Mouse (Mus musculus): ENCODE results near the gene Hist1h2bh.
A peak's percentile ranks its signal among the peaks of the same experiment; 100 is the strongest.

The Hist1h2bh gene

DNA sequence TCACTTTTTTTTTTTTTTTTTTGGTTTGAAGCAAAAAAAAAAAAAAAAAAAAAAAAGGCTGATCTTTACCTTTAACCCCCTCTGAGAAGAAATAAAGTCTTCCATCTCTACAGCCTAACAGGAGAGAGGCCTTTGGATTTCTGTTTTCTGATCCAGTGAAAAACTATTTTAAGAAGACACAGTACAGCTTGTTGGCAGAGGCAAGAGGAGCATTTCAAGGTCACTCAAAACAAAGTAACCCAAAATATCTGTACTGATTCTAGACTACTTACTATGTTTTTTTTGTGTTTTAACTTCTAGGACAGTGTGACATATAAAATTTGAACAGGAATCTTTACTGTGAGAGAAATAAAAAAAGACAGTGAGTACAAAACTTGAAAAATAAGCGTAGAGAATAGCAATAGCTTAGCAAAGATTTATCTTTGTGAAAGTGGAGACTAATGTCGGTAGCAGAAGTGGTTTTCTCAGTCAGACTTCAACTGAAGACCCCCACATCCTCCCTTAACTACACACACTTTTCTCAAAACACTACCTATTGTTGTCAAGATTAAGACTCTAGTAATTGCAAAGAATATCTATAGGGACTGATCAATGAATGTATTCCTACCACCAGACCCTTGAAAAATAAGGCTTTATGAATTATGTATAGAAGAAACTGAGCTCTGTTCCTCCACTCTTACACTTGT is 13.6 kb downstream of the Hist1h2bh start:
- no peak for DNase-seq

- DNase-seq = no peak
Measured at GRCm38 (mm10) chr13:23529005-23529404, 14.2 kb downstream of the Hist1h2bh start.

DNA sequence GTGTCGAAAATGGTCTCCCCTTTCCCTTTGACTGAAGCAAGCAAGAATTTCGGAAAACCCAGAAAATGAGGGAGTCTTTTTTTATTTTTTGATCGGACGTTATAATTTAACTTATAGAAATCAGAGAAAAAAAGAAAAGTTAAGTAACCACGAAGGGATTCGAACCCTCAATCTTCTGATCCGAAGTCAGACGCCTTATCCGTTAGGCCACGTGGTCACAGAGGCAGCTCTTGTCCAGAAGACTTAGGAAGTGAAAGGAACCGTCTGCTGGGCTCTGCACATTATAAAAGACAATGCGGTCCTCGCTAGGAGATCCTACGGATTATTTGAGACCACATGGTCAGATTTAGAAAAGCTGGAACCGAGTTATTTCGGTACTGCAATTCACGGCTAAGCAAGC is 16.9 kb downstream of the Hist1h2bh start:
- peak; percentile 91 for DNase-seq

DNA sequence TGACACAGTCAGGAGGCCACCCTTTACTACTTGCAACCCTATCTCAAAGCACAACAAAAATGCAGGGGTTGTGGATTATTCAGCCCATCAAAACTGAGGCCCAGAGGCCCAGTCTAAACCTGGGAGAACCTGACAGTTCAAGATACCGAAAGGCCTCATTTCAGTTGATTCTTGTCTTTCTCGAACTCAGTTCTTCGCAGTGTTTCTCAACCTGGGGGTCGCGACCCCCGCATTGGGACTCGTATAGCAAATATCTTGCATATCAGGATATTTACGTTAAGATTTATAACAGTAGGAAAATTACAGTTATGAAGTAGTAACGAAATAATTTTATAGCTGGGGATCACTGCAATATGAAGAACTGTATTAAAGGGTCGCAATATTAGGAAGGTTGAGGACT is 17.3 kb downstream of the Hist1h2bh start:
- no peak for DNase-seq

DNA sequence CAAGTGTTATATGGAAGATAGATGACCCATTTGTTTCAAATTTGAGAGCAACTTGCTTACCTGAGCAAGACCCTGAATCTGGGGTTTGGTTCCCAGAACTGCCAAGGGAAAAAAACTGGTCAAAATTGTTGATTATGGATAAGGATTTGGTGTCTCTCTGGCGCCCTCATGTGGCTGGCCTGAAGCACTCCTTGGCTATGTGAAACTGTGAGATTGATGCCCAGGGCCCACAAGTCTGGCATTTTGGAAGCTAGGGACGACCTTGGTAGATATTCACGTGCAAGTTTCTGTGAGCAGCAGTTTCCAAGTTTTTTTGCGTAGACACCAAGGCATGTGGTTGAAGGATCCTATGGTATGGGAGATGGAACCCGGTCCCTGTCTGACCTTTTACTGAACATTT is 18.5 kb downstream of the Hist1h2bh start:
- DNase-seq = peak; percentile 78

DNA sequence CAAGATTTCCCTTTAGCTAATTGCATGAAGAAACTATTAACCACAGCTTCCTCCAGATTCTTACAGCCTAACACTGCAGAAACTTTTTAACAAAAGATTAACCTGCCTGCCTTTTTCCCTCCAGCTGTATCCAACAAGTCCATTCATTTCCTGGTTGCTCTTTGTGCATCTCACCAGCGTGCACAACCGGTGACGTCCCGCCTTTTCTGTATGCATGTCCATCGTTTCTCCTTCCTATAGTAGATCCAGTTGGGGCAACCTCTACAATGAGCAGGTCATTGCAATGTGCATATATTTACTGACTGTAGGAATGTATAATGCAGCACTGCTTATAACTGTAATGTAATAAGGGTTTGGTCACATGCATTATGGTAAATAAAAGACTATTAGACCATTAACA is 19.2 kb downstream of the Hist1h2bh start:
- no peak for DNase-seq

- peak; percentile 93 for DNase-seq
Measured at GRCm38 (mm10) chr13:23521703-23522102, 21.5 kb downstream of the Hist1h2bh start.

- DNase-seq = peak; percentile 84
Measured at GRCm38 (mm10) chr13:23519416-23519815, 23.8 kb downstream of the Hist1h2bh start.

DNA sequence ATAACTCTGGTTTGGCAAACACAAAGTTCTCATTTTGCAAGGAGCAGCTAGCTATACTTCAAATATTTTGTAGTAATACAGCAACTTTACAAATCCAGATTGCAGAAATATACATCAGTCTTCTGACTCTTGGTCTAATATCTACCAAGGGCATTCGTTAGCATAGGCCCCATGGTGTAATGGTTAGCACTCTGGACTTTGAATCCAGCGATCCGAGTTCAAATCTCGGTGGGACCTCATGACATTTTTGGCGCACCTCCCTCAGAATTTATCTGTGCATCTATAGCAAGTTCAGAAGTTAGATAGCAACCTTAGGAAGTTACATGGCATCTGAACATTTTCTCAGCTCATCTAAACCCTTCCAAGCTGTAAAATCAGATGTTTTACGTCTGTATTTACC is 24.3 kb downstream of the Hist1h2bh start:
- DNase-seq = peak; percentile 88

DNA sequence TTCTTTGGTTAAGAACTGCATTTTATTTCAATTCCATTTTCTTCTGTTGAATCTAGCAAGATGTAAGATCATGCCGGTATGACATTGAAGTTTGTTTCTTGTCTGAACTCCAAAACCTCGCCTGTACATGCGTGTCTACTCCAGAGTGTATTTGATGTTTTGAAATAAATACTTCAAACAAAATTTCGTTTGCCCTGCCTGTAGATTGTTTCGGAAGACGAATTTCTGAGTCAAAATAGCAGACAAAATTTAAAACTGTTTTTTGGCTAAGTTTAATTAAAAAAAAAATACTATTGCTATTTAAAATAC is 24.9 kb downstream of the Hist1h2bh start:
- no peak for DNase-seq

GRCm38 (mm10) chr13:23517603-23518294 is 25.4 kb downstream of the Hist1h2bh start:
- peak; percentile 95 for DNase-seq

- peak; percentile 84 for DNase-seq
Measured at GRCm38 (mm10) chr13:23516822-23517602, 26.2 kb downstream of the Hist1h2bh start.

DNA sequence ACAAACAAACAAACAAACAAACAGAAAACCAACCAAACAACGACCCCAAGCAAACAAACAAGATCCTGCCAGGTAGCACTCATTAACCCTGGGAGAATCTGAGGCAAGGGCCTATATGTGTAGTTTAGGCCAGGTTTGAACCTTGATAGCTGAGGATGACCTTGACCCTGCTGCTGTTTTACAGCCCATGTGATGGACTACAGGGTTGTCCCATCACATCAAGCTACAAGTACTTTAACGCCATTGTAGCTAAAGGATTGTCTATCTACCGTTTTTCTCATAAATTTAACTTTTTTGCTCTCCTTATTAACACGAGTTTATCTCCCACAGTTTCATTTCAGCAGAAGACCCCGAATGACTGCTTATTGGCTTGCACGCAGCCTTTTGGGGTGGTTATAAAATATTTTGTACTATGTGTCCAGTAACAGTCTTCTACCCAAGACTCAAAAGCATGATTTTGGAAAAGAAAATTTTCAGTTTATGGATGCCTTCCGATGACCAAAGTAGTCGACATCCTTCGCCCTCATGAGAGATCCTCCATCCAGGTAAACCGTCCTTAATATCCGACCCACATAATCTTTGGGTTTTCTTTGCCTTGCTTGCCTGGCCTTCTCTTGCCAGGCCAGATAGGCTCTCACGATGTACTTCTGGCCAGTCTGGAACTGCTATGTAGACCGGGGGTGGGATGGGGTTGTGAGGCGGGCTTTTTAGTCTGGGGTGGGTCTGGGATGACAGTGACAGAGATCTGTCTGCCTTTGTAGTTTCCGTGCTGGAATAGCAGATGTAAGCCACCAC is 27.2 kb downstream of the Hist1h2bh start:
- DNase-seq = no peak

DNA sequence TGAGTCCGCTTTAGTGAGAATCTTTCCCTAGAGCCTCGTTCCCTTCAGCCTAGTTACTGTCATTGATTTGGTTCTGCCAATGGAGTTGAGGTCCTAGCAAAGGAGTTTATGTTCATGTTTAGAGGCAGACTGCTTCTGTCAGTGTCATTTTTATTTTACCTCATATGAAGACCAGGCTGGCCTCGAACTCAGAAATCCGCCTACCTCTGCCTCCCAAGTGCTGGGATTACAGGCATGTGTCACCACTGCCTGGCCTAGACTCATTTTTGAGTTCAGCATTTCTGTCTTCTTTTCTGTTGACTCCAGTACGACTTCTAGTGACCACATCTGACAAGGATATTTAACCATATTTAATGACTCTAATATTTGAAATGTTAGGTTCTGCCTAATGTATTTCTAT is 27.9 kb downstream of the Hist1h2bh start:
- DNase-seq = no peak

- DNase-seq = no peak
Measured at GRCm38 (mm10) chr13:23513517-23513916, 29.7 kb downstream of the Hist1h2bh start.

DNA sequence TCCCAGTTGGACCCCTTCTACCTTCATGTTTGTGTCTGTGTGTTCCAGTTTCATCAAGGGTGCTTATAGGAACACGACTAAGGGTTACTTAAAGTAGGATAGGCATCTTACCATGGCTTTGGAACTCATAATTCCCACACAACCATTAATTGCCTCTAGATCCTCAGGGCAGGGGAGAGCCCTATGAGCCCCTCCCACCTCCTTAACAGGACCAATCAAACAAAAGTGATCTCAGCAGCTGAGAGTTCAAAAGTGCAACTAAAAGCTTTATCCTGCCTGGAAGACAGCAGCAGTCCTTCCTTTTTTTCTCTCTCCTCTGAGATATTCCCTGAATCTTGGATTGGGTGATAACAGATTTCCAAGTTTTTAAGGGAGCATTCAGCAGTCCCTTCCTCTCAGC is 33.1 kb downstream of the Hist1h2bh start:
- no peak for DNase-seq

DNA sequence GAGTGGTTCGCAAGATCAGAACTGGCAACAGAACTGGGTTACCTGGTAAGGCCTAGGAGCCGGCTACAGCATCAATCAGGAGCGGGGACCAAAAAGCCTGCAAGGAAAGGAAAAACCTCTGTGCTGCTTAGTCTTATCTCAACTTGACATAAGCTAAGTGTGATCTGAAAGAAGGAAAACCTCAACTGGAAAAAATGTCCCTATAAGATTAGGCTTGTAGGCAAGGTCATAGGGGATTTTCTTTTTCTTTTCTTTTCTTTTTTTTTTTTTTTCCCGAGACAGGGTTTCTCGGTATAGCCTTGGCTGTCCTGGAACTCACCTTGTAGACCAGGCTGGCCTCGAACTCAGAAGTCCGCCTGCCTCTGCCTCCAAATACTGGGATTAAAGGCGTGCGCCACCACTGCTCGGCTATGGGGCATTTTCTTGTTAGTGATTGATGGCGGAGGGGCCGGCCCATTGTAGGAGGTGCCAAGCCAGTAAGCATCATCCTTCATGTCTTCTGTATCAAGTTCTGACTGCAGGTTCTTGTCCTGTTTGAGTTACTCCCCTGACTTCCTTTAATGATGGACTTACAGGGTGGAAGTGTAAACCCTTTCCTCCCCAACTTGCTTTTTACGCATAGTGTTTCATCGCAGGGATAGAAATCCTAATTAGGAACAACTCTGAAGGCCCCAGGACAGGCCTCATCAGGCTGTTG is 36.2 kb downstream of the Hist1h2bh start:
- DNase-seq = no peak

DNA sequence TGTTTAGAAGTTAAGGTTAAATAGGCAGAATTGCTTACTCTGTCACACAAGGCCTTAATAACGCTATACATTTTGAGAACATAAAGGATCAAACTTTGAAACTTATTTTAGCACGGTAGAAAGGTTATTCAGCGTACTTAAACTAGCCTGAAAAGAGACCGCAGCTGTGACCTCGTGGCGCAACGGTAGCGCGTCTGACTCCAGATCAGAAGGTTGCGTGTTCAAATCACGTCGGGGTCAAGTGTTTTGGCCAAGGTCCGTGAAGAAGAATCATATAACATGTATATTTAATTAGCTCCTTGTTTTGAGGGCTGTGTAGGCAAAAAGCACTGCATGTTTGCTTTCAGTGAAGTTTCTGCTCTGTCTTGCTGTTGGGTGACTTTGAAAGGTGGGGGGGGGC is 36.8 kb downstream of the Hist1h2bh start:
- peak; percentile 68 for DNase-seq

DNA sequence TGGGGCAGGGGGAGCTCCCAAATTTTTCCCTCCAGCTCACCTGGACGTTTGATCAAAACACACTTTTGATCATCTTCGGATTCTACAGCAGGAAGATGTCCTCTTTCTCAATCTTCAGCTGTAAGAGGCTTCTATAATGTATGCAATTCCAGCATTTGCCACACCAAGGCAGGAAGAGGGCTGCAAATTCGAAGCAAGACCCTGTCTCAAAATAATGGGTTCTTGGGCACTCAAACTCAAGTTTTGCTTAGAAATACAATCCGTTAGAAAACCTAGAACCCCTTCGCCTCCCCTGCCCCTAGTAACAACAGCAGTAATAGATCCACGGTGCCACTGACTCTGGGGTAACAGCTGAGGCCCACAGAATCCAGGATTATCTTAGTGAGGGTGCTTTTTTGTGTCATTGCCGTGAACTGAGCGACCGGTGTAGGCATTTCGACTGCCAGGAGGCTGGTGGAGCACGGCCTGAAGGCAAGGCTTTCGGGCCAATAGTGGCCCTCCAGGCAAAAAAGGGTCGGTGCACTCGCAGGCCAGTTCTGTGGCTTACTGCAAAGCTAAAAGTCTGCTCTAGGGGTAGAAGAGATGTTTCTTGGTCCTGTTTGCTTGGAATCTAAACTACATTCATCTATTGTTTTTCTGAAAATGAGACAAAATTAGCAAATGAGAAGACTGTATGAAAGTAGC is 37.4 kb downstream of the Hist1h2bh start:
- DNase-seq = no peak

DNA sequence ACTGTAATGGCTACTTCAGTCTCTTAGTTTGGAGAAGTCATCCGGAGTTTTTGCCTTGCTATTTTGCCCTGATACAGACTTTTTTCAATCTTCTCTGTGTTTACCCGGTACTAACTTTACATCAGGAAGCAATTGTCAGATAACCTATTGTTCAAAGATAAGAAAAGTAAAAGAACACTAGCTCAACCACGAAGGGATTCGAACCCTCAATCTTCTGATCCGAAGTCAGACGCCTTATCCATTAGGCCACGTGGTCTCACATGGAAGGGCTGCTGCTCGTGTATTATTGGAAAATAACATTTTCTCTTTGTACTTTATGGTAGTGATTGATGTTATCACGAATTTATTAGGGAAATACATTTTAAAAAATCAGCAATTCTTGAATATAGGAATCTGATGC is 39.4 kb downstream of the Hist1h2bh start:
- peak; percentile 78 for DNase-seq

DNA sequence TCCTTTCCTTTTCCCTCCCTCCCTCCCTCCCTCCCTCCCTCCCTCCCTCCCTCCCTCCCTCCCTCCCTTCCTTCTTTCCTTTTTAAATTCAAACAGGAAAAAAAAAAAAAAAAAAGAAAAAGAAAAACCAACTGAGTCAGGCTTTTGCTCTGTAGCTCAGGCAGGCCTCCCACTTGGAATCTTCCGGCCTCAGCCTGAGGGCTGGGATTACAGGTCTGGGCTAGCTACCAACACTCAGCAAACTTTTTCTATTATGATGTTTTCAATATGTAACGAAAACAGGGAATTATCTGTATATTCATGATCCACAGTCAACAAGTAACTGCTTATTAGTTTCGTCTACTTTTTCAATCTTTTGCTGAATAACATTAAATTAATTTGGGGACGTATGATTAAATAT is 40.3 kb downstream of the Hist1h2bh start:
- no peak for DNase-seq

GRCm38 (mm10) chr13:23502031-23502567 is 41.1 kb downstream of the Hist1h2bh start:
- DNase-seq = no peak

Data from thymus, postnatal 25 days (tissue).